Mouse (Mus musculus): ENCODE results near the gene Dbf4.

Dbf4 gene

GRCm38 (mm10) chr5:8366771-8367613 is 55.5 kb downstream of the Dbf4 start:
- DNase-seq (ENCODE audit: low spot score in 2 of 2): no peak

GRCm38 (mm10) chr5:8362361-8362760 is 60.2 kb downstream of the Dbf4 start:
- DNase-seq (ENCODE audit: low spot score in 2 of 2): no peak

GRCm38 (mm10) chr5:8357677-8358076 is 64.8 kb downstream of the Dbf4 start:
- no peak for DNase-seq (ENCODE audit: low spot score in 2 of 2)

- no peak for DNase-seq (ENCODE audit: low spot score in 2 of 2)
Observed at GRCm38 (mm10) chr5:8356885-8357651, 65.4 kb downstream of the Dbf4 start.

GRCm38 (mm10) chr5:8356326-8356725 is 66.2 kb downstream of the Dbf4 start:
- no peak for DNase-seq (ENCODE audit: low spot score in 2 of 2)

- no peak for DNase-seq (ENCODE audit: low spot score in 2 of 2)
Observed at GRCm38 (mm10) chr5:8349557-8349956, 73.0 kb downstream of the Dbf4 start.
